Mouse (Mus musculus): Measurements from ENCODE around the gene Cysltr1.

The Cysltr1 gene

GRCm38 (mm10) chrX:106603386-106603785, at the start of gene Cysltr1:
Gene Cysltr1, minus strand, starts transcription at chrX:106603679.
- peak; percentile 2 to 23 for DNase-seq (ENCODE audit: inconsistent age in 2 of 2, low spot score in 1 of 2)

GRCm38 (mm10) chrX:106634799-106635541, 31.5 kb upstream of the Cysltr1 start:
- DNase-seq (ENCODE audit: inconsistent age in 2 of 2, low spot score in 1 of 2) = no peak

GRCm38 (mm10) chrX:106633543-106633942, 30.1 kb upstream of the Cysltr1 start:
- DNase-seq (ENCODE audit: inconsistent age in 2 of 2, low spot score in 1 of 2) = no peak

GRCm38 (mm10) chrX:106628514-106628913, 25.0 kb upstream of the Cysltr1 start:
- no peak for DNase-seq (ENCODE audit: inconsistent age in 2 of 2, low spot score in 1 of 2)

- DNase-seq (ENCODE audit: inconsistent age in 2 of 2, low spot score in 1 of 2) = no peak
Observed at GRCm38 (mm10) chrX:106623667-106624066, 20.2 kb upstream of the Cysltr1 start.

- no peak for DNase-seq (ENCODE audit: inconsistent age in 2 of 2, low spot score in 1 of 2)
Observed at GRCm38 (mm10) chrX:106622512-106622911, 19.0 kb upstream of the Cysltr1 start.

GRCm38 (mm10) chrX:106602574-106603258, 763 bp downstream of the Cysltr1 start:
- peak; percentile 2 to 24 for DNase-seq (ENCODE audit: inconsistent age in 2 of 2, low spot score in 1 of 2)

GRCm38 (mm10) chrX:106595904-106596303, 7.6 kb downstream of the Cysltr1 start:
- DNase-seq (ENCODE audit: inconsistent age in 2 of 2, low spot score in 1 of 2) = no peak

- no peak for DNase-seq (ENCODE audit: inconsistent age in 2 of 2, low spot score in 1 of 2)
Observed at GRCm38 (mm10) chrX:106593914-106594313, 9.6 kb downstream of the Cysltr1 start.

- no peak for DNase-seq (ENCODE audit: inconsistent age in 2 of 2, low spot score in 1 of 2)
Observed at GRCm38 (mm10) chrX:106582886-106583285, 20.6 kb downstream of the Cysltr1 start, which contains the start of gene Gm5127. Gene Gm5127, plus strand, starts transcription at chrX:106583186.

- DNase-seq (ENCODE audit: inconsistent age in 2 of 2, low spot score in 1 of 2) = no peak
Observed at GRCm38 (mm10) chrX:106582197-106582596, 21.3 kb downstream of the Cysltr1 start.

- DNase-seq (ENCODE audit: inconsistent age in 2 of 2, low spot score in 1 of 2) = no peak
Observed at GRCm38 (mm10) chrX:106580410-106580809, 23.1 kb downstream of the Cysltr1 start.

GRCm38 (mm10) chrX:106578966-106579365, 24.5 kb downstream of the Cysltr1 start:
- no peak for DNase-seq (ENCODE audit: inconsistent age in 2 of 2, low spot score in 1 of 2)

GRCm38 (mm10) chrX:106555457-106555856, 48.0 kb downstream of the Cysltr1 start:
- DNase-seq (ENCODE audit: inconsistent age in 2 of 2, low spot score in 1 of 2) = no peak

GRCm38 (mm10) chrX:106536359-106536758, 67.1 kb downstream of the Cysltr1 start:
- no peak for DNase-seq (ENCODE audit: inconsistent age in 2 of 2, low spot score in 1 of 2)

All from adrenal gland, adult (tissue).